Mouse (Mus musculus) heart, embryonic 14.5 days (tissue): ENCODE measurements around the gene Kif27. TPM values are rescaled to one million over a fixed set of nuclear protein-coding genes. Genes with fewer than 3 reads are reported as not detected.
"Not testable (repeated sequence)": the region's sequence is repeated elsewhere in the genome, so short reads cannot be mapped to it uniquely, and the experiment has no call there.

ENCODE experiments used
- ATAC-seq: fragments of 200-750 bp; cut with Nextera tagmentation; 2 replicates; pipeline ENCODE4 v1.8.0; 2017; ENCODE audit warnings: low read depth, moderate TSS enrichment; ENCODE audit not compliant: insufficient number of reproducible peaks, insufficient read depth, low FRiP score
- H3K27ac ChIP-seq, 2 experiments: fragments of 200-500 bp in 1 of 2; fragments of 300-500 bp in 1 of 2; sonication (generic) in 1 of 2; replicated peaks in 1 of 2; 2 replicates each; pipeline ENCODE4 v1.5.1; 2012 to 2014; ENCODE audit warnings: low read depth in 2 of 2, low read length in 2 of 2, control low read depth in 1 of 2, mild to moderate bottlenecking in 1 of 2, mixed read lengths in 1 of 2; ENCODE audit not compliant: control insufficient read depth in 1 of 2, insufficient read depth in 1 of 2
- H3K27me3 ChIP-seq: fragments of 300-500 bp; sonication (generic); 2 replicates; pipeline ENCODE4 v1.6.1; 2014; ENCODE audit warnings: mild to moderate bottlenecking, low read length, control low read depth; ENCODE audit not compliant: control insufficient read depth, insufficient read depth
- H3K36me3 ChIP-seq: fragments of 300-500 bp; sonication (generic); 2 replicates; pipeline ENCODE4 v1.6.1; 2014; ENCODE audit warnings: mild to moderate bottlenecking, control low read depth, low read length, mixed read lengths; ENCODE audit not compliant: control insufficient read depth, insufficient read depth
- H3K4me1 ChIP-seq, 2 experiments: fragments of 200-500 bp in 1 of 2; fragments of 300-500 bp in 1 of 2; sonication (generic) in 1 of 2; 2 replicates each; pipeline ENCODE4 v1.6.1; 2012 to 2014; ENCODE audit warnings: low read length in 2 of 2, control low read depth in 1 of 2, mixed read lengths in 1 of 2; ENCODE audit not compliant: control insufficient read depth in 2 of 2, insufficient read depth in 2 of 2
- H3K4me2 ChIP-seq: fragments of 300-500 bp; sonication (generic); 2 replicates; pipeline ENCODE4 v1.6.1; 2014; ENCODE audit warnings: mild to moderate bottlenecking, low read length
- H3K4me3 ChIP-seq, 2 experiments: fragments of 200-500 bp in 1 of 2; fragments of 300-500 bp in 1 of 2; sonication (generic) in 1 of 2; 2 replicates each; pipeline ENCODE4 v1.5.1; 2012 to 2014; ENCODE audit warnings: low read length in 2 of 2, mild to moderate bottlenecking in 2 of 2, control low read depth in 1 of 2, low read depth in 1 of 2, moderate library complexity in 1 of 2; ENCODE audit not compliant: control insufficient read depth in 1 of 2, insufficient read depth in 1 of 2
- H3K9ac ChIP-seq: fragments of 300-500 bp; sonication (generic); 2 replicates; pipeline ENCODE4 v1.6.1; 2014; ENCODE audit warnings: mild to moderate bottlenecking, low read length
- H3K9me3 ChIP-seq: fragments of 300-500 bp; sonication (generic); 2 replicates; pipeline ENCODE4 v1.6.1; 2016; ENCODE audit warnings: low read length, control low read depth; ENCODE audit not compliant: control insufficient read depth
- WGBS: fragments of 180-500 bp; shearing (Covaris S2); extraction: QIAGEN DNeasy Blood & Tissue Kit; methylation state at CpG from one replicate; pipeline ENCODE4 v1.1.7; 2014; 5-methylcytosine and 5-hydroxymethylcytosine counted together
- polyA plus RNA-seq: library from polyadenylated mRNA; unstranded; fragments of >200 nt; fragmentation: Nextera tagmentation; extraction: Ambion mirVana; gene quantifications from 2 replicates; pipeline ENCODE4 v1.2.1, GENCODE M21; 2014

The Kif27 gene
- polyA plus RNA-seq, 1 experiment from 2014 or later: 0.82 TPM

DNA sequence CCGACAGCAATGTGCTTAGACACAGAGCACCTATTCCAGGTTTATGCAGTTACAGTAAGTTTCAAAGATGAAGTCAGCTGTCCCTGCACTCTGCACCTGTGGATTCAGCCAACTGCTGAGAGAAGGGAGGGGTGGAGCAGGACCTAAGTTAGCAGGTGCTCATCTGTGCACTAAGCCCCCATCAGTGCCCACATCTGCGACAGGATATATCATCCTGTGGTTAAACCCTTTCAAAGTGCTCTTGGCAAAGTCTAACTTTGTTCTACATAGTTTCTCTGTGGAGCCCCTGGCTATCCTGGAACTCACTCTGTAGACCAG lies 14.2 kb upstream of the Kif27 start:
- Histone ChIP-seq H3K27me3 (no peaks in the 10 kb centered on the region), H3K9me3 (peaks cover 4% of the 10 kb centered on the region; the same call in 1 of the 2 replicates), H3K4me3 (no peak overlapping the region), H3K4me1 (no peaks in the 10 kb centered on the region), H3K36me3 (no peaks in the 10 kb centered on the region), H3K9ac (no peak overlapping the region), H3K27ac (no peak overlapping the region), H3K4me2 (no peak overlapping the region)
- 88% methylated on average over 2 of the region's 2 CpGs for WGBS
- ATAC-seq: no peak

- no peak for ATAC-seq
- H3K4me3 ChIP-seq: no peak overlapping the region
- H3K9me3 ChIP-seq: peaks cover 4% of the 10 kb centered on the region; the same call in 1 of the 2 replicates
- no peaks in the 10 kb centered on the region for H3K27me3 ChIP-seq
- H3K36me3 ChIP-seq: no peaks in the 10 kb centered on the region
- no peak overlapping the region for H3K4me2 ChIP-seq
- H3K4me1 ChIP-seq: no peaks in the 10 kb centered on the region
- H3K9ac ChIP-seq: no peak overlapping the region
- 65% methylated on average over 5 of the region's 5 CpGs for WGBS
- no peak overlapping the region for H3K27ac ChIP-seq
These were observed 13.6 kb upstream of the Kif27 start for GRCm38 (mm10) chr13:58372278-58373152.

GRCm38 (mm10) chr13:58368835-58369234 lies 9.9 kb upstream of the Kif27 start:
- Histone ChIP-seq H3K27me3 (no peaks in the 10 kb centered on the region), H3K27ac (no peak overlapping the region), H3K9me3 (no peaks in the 10 kb centered on the region), H3K4me1 (no peaks in the 10 kb centered on the region; a peak in 1 of 4 replicates), H3K4me3 (no peak overlapping the region), H3K36me3 (no peaks in the 10 kb centered on the region), H3K9ac (no peak overlapping the region), H3K4me2 (no peak overlapping the region)
- WGBS: 66% methylated on average over 4 of the region's 4 CpGs
- no peak for ATAC-seq

GRCm38 (mm10) chr13:58367641-58368040 lies 8.7 kb upstream of the Kif27 start:
- H3K9ac ChIP-seq: no peak overlapping the region
- no peaks in the 10 kb centered on the region; a peak in 1 of 4 replicates for H3K4me1 ChIP-seq
- H3K4me2 ChIP-seq: no peak overlapping the region
- no peak overlapping the region for H3K27ac ChIP-seq
- ATAC-seq: no peak
- no peaks in the 10 kb centered on the region for H3K36me3 ChIP-seq
- H3K9me3 ChIP-seq: no peaks in the 10 kb centered on the region
- WGBS: 67% methylated on average over 1 of the region's 1 CpGs
- H3K4me3 ChIP-seq: no peak overlapping the region
- H3K27me3 ChIP-seq: no peaks in the 10 kb centered on the region

DNA sequence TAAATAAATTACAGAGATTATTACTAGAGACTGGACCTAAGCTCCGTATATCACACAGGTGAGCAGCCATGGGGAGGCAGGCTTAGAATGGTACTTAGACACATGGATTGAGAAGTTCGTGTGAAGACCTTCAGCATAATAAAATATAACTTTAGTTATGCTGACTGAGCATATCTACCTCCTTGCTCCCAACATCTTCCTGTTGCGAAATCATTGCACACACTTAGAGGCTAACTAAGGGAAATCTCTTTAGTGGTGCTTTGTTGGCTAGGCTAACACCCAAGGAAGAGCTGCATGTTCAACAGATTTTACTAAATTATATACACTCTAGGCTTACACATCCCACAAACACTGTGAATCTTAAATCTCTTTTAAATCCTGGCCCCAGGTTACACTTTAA lies 7.5 kb upstream of the Kif27 start:
- H3K4me2 ChIP-seq: no peak overlapping the region
- H3K4me3 ChIP-seq: no peak overlapping the region
- no peaks in the 10 kb centered on the region for H3K36me3 ChIP-seq
- H3K9me3 ChIP-seq: no peaks in the 10 kb centered on the region
- no peak for ATAC-seq
- 89% methylated on average over 3 of the region's 3 CpGs for WGBS
- no peaks in the 10 kb centered on the region; a peak in 1 of 4 replicates for H3K4me1 ChIP-seq
- H3K27me3 ChIP-seq: no peaks in the 10 kb centered on the region
- H3K9ac ChIP-seq: no peak overlapping the region
- H3K27ac ChIP-seq: no peak overlapping the region

GRCm38 (mm10) chr13:58365179-58365578 lies 6.3 kb upstream of the Kif27 start:
- H3K4me1 ChIP-seq, H3K36me3 ChIP-seq, H3K9ac ChIP-seq, H3K4me3 ChIP-seq, H3K9me3 ChIP-seq, H3K4me2 ChIP-seq, H3K27me3 ChIP-seq, ATAC-seq, H3K27ac ChIP-seq: not testable (repeated sequence)
- WGBS: 76% methylated on average over 8 of the region's 8 CpGs

DNA sequence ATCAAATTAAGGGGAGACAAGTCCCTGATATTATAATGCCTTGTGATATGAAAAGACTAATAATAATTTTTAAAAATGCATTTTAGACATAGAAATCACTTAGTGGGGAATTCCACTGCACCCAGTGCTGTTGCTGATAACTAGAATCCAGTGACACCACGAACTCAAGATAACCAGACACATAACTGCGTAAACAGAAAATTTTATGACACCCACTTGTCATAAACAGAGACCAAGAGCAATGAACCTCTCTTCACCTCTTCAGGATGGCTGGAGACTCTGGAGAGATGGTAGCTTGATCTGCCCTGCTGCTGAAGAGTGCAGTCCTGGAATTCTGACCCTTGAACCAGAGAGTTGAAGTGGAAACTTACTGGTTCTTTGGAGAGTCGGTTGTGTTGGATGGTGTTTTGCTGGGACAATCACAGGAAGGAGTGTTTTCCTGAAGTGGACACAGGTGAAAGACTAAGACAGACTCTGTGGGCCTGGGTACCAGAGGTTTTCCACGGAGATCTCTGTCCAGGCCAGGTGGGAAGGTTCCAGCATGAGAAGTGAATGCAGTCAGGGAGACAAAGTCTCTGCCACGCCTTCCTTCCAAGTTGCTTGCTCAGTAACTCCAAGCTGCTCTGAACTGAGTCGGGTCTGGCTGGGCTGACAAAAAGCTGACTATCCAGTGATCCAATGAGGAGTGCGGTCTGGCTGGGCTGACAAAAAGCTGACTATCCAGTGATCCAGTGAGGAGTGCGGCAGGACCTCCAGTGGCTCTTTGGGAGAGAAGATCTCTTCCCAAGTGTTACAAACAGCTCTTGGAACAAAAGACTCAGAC lies 5.6 kb upstream of the Kif27 start:
- no peak for ATAC-seq
- no peaks in the 10 kb centered on the region for H3K9me3 ChIP-seq
- no peak overlapping the region for H3K4me2 ChIP-seq
- H3K9ac ChIP-seq: no peak overlapping the region
- no peaks in the 10 kb centered on the region for H3K36me3 ChIP-seq
- no peak overlapping the region for H3K27ac ChIP-seq
- H3K27me3 ChIP-seq: no peaks in the 10 kb centered on the region
- no peaks in the 10 kb centered on the region; a peak in 1 of 4 replicates for H3K4me1 ChIP-seq
- WGBS: 65% methylated on average over 8 of the region's 8 CpGs
- no peak overlapping the region for H3K4me3 ChIP-seq
